Mouse (Mus musculus): ENCODE measurements around the gene Pisd. TPM values are rescaled to one million over a fixed set of nuclear protein-coding genes. Genes with fewer than 3 reads are reported as not detected.
"Not testable (repeated sequence)": the region's sequence is repeated elsewhere in the genome, so short reads cannot be mapped to it uniquely, and the experiment has no call there.

Pisd gene
- polyA plus RNA-seq, 1 experiment from 2014 or later: 99.7 TPM

DNA sequence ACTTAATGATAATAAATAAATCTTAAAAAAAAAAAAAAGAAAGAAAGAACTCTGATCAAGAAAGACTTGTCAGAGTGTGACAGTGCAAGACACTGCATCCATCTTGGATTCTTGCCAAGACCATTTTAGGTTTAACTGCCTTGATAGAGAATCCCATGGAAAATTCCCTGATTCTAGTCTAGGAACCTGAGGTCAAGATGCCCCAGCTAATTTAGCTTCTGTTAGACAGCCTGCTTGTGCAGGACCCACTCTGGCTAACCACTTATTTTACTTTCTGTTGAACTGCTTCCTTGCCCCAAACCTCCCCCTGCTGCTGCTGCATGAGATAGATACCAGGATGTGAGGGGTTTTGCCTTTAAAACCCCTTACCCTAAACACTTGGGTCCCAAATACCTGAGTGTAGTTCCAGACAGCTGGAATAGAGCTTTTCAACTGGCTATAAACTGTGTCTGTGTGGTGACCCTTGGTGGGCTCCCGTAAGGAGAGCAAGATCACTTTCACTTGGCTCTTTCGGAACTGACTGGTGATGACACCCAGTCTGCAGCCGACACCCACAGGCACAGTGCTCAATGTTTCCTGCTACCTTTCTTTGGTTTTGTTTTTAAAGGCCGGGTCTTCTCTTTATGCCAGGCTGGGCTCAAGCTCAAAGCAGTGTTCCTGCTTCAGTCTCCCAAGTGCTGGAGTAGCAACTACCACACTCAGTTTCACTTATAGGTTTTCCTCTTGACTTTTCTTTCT is 17.6 kb downstream of the Pisd start:
- Histone ChIP-seq H3K4me3 (no peak overlapping the region), H3K27ac (replicated peaks) (no peak overlapping the region), H3K36me3 (peaks cover 29% of the 10 kb centered on the region), H3K4me2 (no peak overlapping the region), H3K9me3 (no peaks in the 10 kb centered on the region), H3K4me1 (replicated peaks) (no peaks in the 10 kb centered on the region), H3K27me3 (no peaks in the 10 kb centered on the region), H3K9ac (no peak overlapping the region)
- no peak for ATAC-seq (ENCODE audit: low FRiP score, low read depth)
- 91% methylated on average over 4 of the region's 4 CpGs for WGBS

DNA sequence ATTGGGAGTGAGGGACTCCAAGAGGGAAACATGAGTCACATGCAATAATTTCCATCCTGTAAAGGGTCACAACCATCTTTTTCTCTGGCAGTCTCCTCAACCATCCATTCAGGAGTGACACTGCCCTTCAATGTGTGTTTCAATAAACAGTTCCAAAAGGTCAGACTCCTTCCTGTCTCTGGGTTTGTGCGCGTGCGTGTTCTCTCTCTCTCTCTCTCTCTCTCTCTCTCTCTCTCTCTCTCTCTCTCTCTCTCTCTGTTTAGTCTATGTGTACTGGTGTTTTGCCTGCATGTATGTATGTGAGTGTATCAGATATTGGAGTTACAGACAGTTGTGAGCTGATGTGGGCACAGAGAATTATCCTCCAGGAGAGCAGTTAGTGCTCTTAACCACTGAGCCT is 18.4 kb downstream of the Pisd start:
- Histone ChIP-seq H3K4me3 (no peak overlapping the region), H3K4me1 (replicated peaks) (no peaks in the 10 kb centered on the region), H3K9me3 (no peaks in the 10 kb centered on the region), H3K36me3 (peaks cover 30% of the 10 kb centered on the region), H3K27me3 (no peaks in the 10 kb centered on the region), H3K4me2 (no peak overlapping the region), H3K27ac (replicated peaks) (no peak overlapping the region), H3K9ac (no peak overlapping the region)
- WGBS: 81% methylated on average over 3 of the region's 3 CpGs
- no peak for ATAC-seq (ENCODE audit: low FRiP score, low read depth)

GRCm38 (mm10) chr5:32761566-32762140 is 23.8 kb downstream of the Pisd start:
- 94% methylated on average over 5 of the region's 5 CpGs for WGBS
- no peak overlapping the region for H3K27ac ChIP-seq (replicated peaks)

GRCm38 (mm10) chr5:32760787-32761186 is 24.7 kb downstream of the Pisd start:
- Histone ChIP-seq H3K27me3 (no peaks in the 10 kb centered on the region), H3K4me1 (replicated peaks) (no peaks in the 10 kb centered on the region), H3K4me2 (no peak overlapping the region), H3K27ac (replicated peaks) (no peak overlapping the region), H3K4me3 (no peak overlapping the region), H3K9ac (no peak overlapping the region), H3K9me3 (no peaks in the 10 kb centered on the region), H3K36me3 (peaks cover 23% of the 10 kb centered on the region)
- ATAC-seq (ENCODE audit: low FRiP score, low read depth): no peak
- 91% methylated on average over 3 of the region's 3 CpGs for WGBS

More at GRCm38 (mm10) chr5:32761566-32762140, 23.8 kb downstream of the Pisd start:
- Histone ChIP-seq H3K27me3 (no peaks in the 10 kb centered on the region), H3K4me2 (no peak overlapping the region), H3K4me3 (no peak overlapping the region), H3K4me1 (replicated peaks) (no peaks in the 10 kb centered on the region), H3K36me3 (peaks cover 23% of the 10 kb centered on the region), H3K9ac (no peak overlapping the region), H3K9me3 (no peaks in the 10 kb centered on the region)
- ATAC-seq (ENCODE audit: low FRiP score, low read depth): no peak

DNA sequence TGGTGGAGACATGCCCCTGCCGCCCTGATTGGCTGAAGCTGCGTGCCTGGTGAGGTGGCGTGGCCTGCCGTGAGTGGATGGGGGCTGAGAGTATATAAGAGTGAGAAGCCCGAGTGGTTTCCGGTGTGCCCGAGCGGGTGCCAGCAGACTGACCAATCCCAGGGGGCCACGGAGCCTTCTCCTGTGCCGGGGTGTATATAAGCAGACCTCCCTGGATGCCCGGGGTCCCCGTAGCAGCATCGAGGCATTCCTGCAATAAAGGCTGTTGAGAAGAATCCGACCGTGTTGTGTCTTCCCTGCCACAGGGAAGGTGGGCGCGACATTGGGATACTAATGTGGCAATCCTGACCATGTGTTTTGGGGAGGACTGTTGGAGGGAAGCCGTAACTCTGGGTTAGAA is 25.1 kb downstream of the Pisd start:
- not testable (repeated sequence) for H3K27ac ChIP-seq (replicated peaks); H3K9me3 ChIP-seq; H3K4me3 ChIP-seq; H3K9ac ChIP-seq; H3K4me2 ChIP-seq; ATAC-seq (ENCODE audit: low FRiP score, low read depth); H3K4me1 ChIP-seq (replicated peaks); H3K27me3 ChIP-seq
- H3K36me3 ChIP-seq: peaks cover 23% of the 10 kb centered on the region
- WGBS: 96% methylated on average over 18 of the region's 18 CpGs

GRCm38 (mm10) chr5:32759662-32760061 is 25.8 kb downstream of the Pisd start:
- no peaks in the 10 kb centered on the region for H3K9me3 ChIP-seq

GRCm38 (mm10) chr5:32756141-32756540 is 29.3 kb downstream of the Pisd start:
- no peak overlapping the region for H3K4me2 ChIP-seq
- no peaks in the 10 kb centered on the region for H3K36me3 ChIP-seq
- no peak for ATAC-seq (ENCODE audit: low FRiP score, low read depth)
- no peak overlapping the region for H3K27ac ChIP-seq (replicated peaks)
- no peaks in the 10 kb centered on the region for H3K27me3 ChIP-seq
- 98% methylated on average over 8 of the region's 8 CpGs for WGBS
- H3K4me3 ChIP-seq: no peak overlapping the region
- H3K9me3 ChIP-seq: no peaks in the 10 kb centered on the region
- H3K9ac ChIP-seq: no peak overlapping the region
- H3K4me1 ChIP-seq (replicated peaks): no peaks in the 10 kb centered on the region

More at GRCm38 (mm10) chr5:32759662-32760061, 25.8 kb downstream of the Pisd start:
- H3K27ac ChIP-seq (replicated peaks): no peak overlapping the region
- H3K4me1 ChIP-seq (replicated peaks): no peaks in the 10 kb centered on the region
- H3K9ac ChIP-seq: no peak overlapping the region
- H3K27me3 ChIP-seq: no peaks in the 10 kb centered on the region
- H3K4me3 ChIP-seq: no peak overlapping the region
- 87% methylated on average over 2 of the region's 2 CpGs for WGBS
- ATAC-seq (ENCODE audit: low FRiP score, low read depth): no peak
- H3K36me3 ChIP-seq: peaks cover 23% of the 10 kb centered on the region
- no peak overlapping the region for H3K4me2 ChIP-seq

DNA sequence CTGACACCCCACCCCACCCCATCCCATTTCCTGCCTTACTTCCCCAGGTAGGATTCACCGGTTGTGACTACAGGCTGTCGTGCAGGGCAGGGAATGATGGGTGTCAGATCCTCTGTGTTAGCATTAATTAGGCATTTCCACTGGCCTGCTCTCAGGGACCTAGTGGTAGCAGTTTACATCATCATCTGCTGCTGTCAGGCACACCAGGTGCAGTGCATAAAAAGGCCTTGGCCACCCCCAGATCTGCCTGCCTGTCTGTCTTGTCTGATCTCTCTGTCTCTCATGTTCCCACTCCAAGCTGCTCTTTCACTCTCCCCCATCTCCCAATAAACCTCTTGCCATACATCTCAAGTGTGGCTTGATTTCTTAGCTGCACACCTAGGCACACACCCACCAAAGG is 33.7 kb downstream of the Pisd start:
- no peak overlapping the region for H3K4me3 ChIP-seq
- WGBS: 55% methylated on average over 2 of the region's 2 CpGs
- no peak overlapping the region for H3K27ac ChIP-seq (replicated peaks)

GRCm38 (mm10) chr5:32748936-32749335 is 36.5 kb downstream of the Pisd start:
- no peaks in the 10 kb centered on the region for H3K36me3 ChIP-seq
- no peaks in the 10 kb centered on the region for H3K9me3 ChIP-seq
- no peak overlapping the region for H3K4me2 ChIP-seq
- H3K4me3 ChIP-seq: no peak overlapping the region
- 93% methylated on average over 6 of the region's 6 CpGs for WGBS
- H3K27ac ChIP-seq (replicated peaks): no peak overlapping the region
- no peak overlapping the region for H3K9ac ChIP-seq
- no peak for ATAC-seq (ENCODE audit: low FRiP score, low read depth)
- no peaks in the 10 kb centered on the region for H3K4me1 ChIP-seq (replicated peaks)
- no peaks in the 10 kb centered on the region for H3K27me3 ChIP-seq

More for the DNA sequence above, 33.7 kb downstream of the Pisd start:
- Histone ChIP-seq H3K9ac (no peak overlapping the region), H3K4me2 (no peak overlapping the region), H3K36me3 (no peaks in the 10 kb centered on the region), H3K27me3 (no peaks in the 10 kb centered on the region), H3K4me1 (replicated peaks) (no peaks in the 10 kb centered on the region), H3K9me3 (no peaks in the 10 kb centered on the region)
- no peak for ATAC-seq (ENCODE audit: low FRiP score, low read depth)

GRCm38 (mm10) chr5:32747650-32748375 is 37.6 kb downstream of the Pisd start:
- no peak for ATAC-seq (ENCODE audit: low FRiP score, low read depth)
- H3K9me3 ChIP-seq: no peaks in the 10 kb centered on the region
- H3K27ac ChIP-seq (replicated peaks): no peak overlapping the region
- no peaks in the 10 kb centered on the region for H3K27me3 ChIP-seq
- H3K36me3 ChIP-seq: no peaks in the 10 kb centered on the region
- WGBS: 65% methylated on average over 6 of the region's 6 CpGs
- no peak overlapping the region for H3K4me3 ChIP-seq
- no peak overlapping the region for H3K4me2 ChIP-seq
- H3K9ac ChIP-seq: no peak overlapping the region
- peaks cover 2% of the 10 kb centered on the region for H3K4me1 ChIP-seq (replicated peaks)

- peak overlapping the region; percentile 29 for H3K4me2 ChIP-seq
- no peaks in the 10 kb centered on the region for H3K9me3 ChIP-seq
- peak overlapping the region; percentile 52; the same call in 1 of the 2 replicates for H3K27ac ChIP-seq (replicated peaks)
- H3K9ac ChIP-seq: no peak overlapping the region
- peaks cover 14% of the 10 kb centered on the region for H3K4me1 ChIP-seq (replicated peaks)
- ATAC-seq (ENCODE audit: low FRiP score, low read depth): peak; percentile 73
- peak overlapping the region; percentile 23 for H3K4me3 ChIP-seq
- no peaks in the 10 kb centered on the region for H3K27me3 ChIP-seq
- 10% methylated on average over 6 of the region's 10 CpGs for WGBS
- H3K36me3 ChIP-seq: no peaks in the 10 kb centered on the region
Measured at GRCm38 (mm10) chr5:32745705-32746655, 39.5 kb downstream of the Pisd start.
